23 mouse cellular contexts compared by ENCODE assay signal in the genomic region with DNA sequence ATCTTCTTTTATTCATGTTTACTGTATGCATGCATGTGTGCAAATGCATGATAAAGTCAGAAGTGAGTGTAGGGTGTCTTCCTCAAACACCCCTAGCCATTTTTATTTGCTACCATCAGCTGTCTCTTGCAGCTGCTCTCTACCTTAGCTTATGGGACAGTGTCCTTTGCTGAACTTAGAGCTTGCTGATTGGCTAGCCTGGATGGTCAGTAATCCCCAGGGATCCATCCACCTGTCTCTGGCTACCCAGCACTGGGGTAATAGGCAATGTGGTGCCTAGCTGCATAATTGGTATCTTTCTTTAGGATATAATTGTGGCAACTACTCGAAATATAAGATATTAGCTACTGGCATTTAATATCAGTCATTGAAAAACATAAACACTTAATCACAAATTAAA. TPM values are rescaled to one million over a fixed set of nuclear protein-coding genes. Genes with fewer than 3 reads are reported as not detected.
"Had no signal": no experiment of that assay in that cellular context is flagged by ENCODE, and none has a peak within 500 bp of the region (broad histone marks: within the 10 kb centered on the region; RNA-seq: fewer than 3 reads in every experiment).

No protein-coding gene starts in this region.

- H3K9me3 ChIP-seq: liver, embryonic 13.5 days; liver, embryonic 15.5 days; lung, embryonic 15.5 days; megakaryocyte, embryonic 14.5 days; midbrain, embryonic 10.5 days; midbrain, embryonic 12.5 days; neural tube, embryonic 12.5 days had no signal

- H3K4me2 ChIP-seq: liver, embryonic 13.5 days; liver, embryonic 15.5 days; lung, embryonic 15.5 days; midbrain, embryonic 12.5 days; neural tube, embryonic 12.5 days had no signal

- DNase-seq: liver, embryonic 13.5 days; liver, postnatal 0 days; lung, adult 2 months; lung, postnatal 14 days; lung, postnatal 36 days; midbrain, embryonic 14.5 days; right cerebral cortex, postnatal 14 days; spleen, adult 18-20 months; thymus, adult 18-20 months; thymus, postnatal 14 days; thymus, postnatal 36 days had no signal

- ATAC-seq: liver, postnatal 0 days; lung, postnatal 0 days; midbrain, embryonic 16.5 days had no signal

- H3K4me3 ChIP-seq: liver, embryonic 13.5 days; liver, embryonic 15.5 days; lung, embryonic 15.5 days; megakaryocyte, embryonic 14.5 days; midbrain, embryonic 10.5 days; midbrain, embryonic 12.5 days; neural tube, embryonic 12.5 days had no signal

- H3K27me3 ChIP-seq: liver, embryonic 13.5 days; liver, embryonic 15.5 days; lung, embryonic 15.5 days; megakaryocyte, embryonic 14.5 days; midbrain, embryonic 12.5 days; neural tube, embryonic 12.5 days had no signal

- H3K27ac ChIP-seq: liver, embryonic 13.5 days; liver, embryonic 15.5 days; lung, embryonic 15.5 days; macrophage; midbrain, embryonic 10.5 days; midbrain, embryonic 12.5 days; neural tube, embryonic 12.5 days had no signal

- H3K9ac ChIP-seq: liver, embryonic 13.5 days; liver, embryonic 15.5 days; liver, postnatal 0 days; lung, embryonic 15.5 days; midbrain, embryonic 12.5 days; neural tube, embryonic 12.5 days had no signal

- H3K36me3 ChIP-seq: neural tube, embryonic 12.5 days had no signal

RNA-seq across cellular contexts. Expression of a gene that starts 31.1 kb away (rescaled TPM):
- total RNA-seq: megakaryocyte progenitor cell, adult 5-6 weeks had no signal
- polyA plus RNA-seq: liver, embryonic 13.5 days; liver, embryonic 15.5 days; lung, adult 2 months; lung, embryonic 15.5 days; lung, postnatal 0 days; macrophage; midbrain, embryonic 10.5 days; neural tube, embryonic 12.5 days; neural tube, embryonic 14.5 days; thymus, postnatal 0 days had no signal
